Mouse (Mus musculus): ENCODE data around the gene Icam2. TPM values are rescaled to one million over a fixed set of nuclear protein-coding genes. Genes with fewer than 3 reads are reported as not detected.
"Not testable (repeated sequence)": the region's sequence is repeated elsewhere in the genome, so short reads cannot be mapped to it uniquely, and the experiment has no call there.

The Icam2 gene
- polyA plus RNA-seq, 1 experiment from 2014 or later: 26.2 TPM

GRCm38 (mm10) chr11:106416331-106416730, 28.5 kb upstream of the Icam2 start:
- H3K27me3 ChIP-seq: no peaks in the 10 kb centered on the region
- H3K9ac ChIP-seq: no peak overlapping the region
- H3K36me3 ChIP-seq: peaks cover 20% of the 10 kb centered on the region
- H3K4me2 ChIP-seq: no peak overlapping the region
- WGBS: 80% methylated on average over 3 of the region's 3 CpGs
- no peaks in the 10 kb centered on the region for H3K4me1 ChIP-seq
- no peak overlapping the region for H3K4me3 ChIP-seq
- no peaks in the 10 kb centered on the region for H3K9me3 ChIP-seq
- H3K27ac ChIP-seq: 0 out of 2 replicates have a peak overlapping the region, but pooled peaks have one; percentile 5
- no peak for ATAC-seq (ENCODE audit: insufficient number of reproducible peaks, insufficient read depth, low FRiP score, low TSS enrichment, low read depth)

- Histone ChIP-seq H3K9me3 (no peaks in the 10 kb centered on the region), H3K27me3 (no peaks in the 10 kb centered on the region), H3K4me3 (no peak overlapping the region), H3K9ac (no peak overlapping the region), H3K4me2 (no peak overlapping the region), H3K36me3 (peaks cover 34% of the 10 kb centered on the region), H3K27ac (no peak overlapping the region), H3K4me1 (no peaks in the 10 kb centered on the region)
- ATAC-seq (ENCODE audit: insufficient number of reproducible peaks, insufficient read depth, low FRiP score, low TSS enrichment, low read depth): no peak
- whole genome bisulfite sequencing: 92% methylated on average over 3 of the region's 3 CpGs
These were observed 24.9 kb upstream of the Icam2 start for GRCm38 (mm10) chr11:106412641-106413360.

GRCm38 (mm10) chr11:106411157-106411556, 23.3 kb upstream of the Icam2 start:
- no peak overlapping the region for H3K4me3 ChIP-seq
- WGBS: 80% methylated on average over 2 of the region's 2 CpGs
- no peaks in the 10 kb centered on the region for H3K27me3 ChIP-seq
- H3K27ac ChIP-seq: no peak overlapping the region
- peaks cover 45% of the 10 kb centered on the region for H3K36me3 ChIP-seq
- ATAC-seq (ENCODE audit: insufficient number of reproducible peaks, insufficient read depth, low FRiP score, low TSS enrichment, low read depth): no peak
- H3K4me1 ChIP-seq: no peaks in the 10 kb centered on the region
- H3K4me2 ChIP-seq: no peak overlapping the region
- H3K9me3 ChIP-seq: no peaks in the 10 kb centered on the region
- no peak overlapping the region for H3K9ac ChIP-seq

- no peak for ATAC-seq (ENCODE audit: insufficient number of reproducible peaks, insufficient read depth, low FRiP score, low TSS enrichment, low read depth)
- no peaks in the 10 kb centered on the region for H3K27me3 ChIP-seq
- no peak overlapping the region for H3K27ac ChIP-seq
- no peak overlapping the region for H3K4me2 ChIP-seq
- no peaks in the 10 kb centered on the region for H3K9me3 ChIP-seq
- 77% methylated on average over 3 of the region's 3 CpGs for WGBS
- H3K4me1 ChIP-seq: no peaks in the 10 kb centered on the region
- no peak overlapping the region for H3K4me3 ChIP-seq
- peaks cover 48% of the 10 kb centered on the region for H3K36me3 ChIP-seq
- no peak overlapping the region for H3K9ac ChIP-seq
These were observed 22.6 kb upstream of the Icam2 start for GRCm38 (mm10) chr11:106410507-106410906.

GRCm38 (mm10) chr11:106410011-106410410, 22.1 kb upstream of the Icam2 start:
- WGBS: 58% methylated on average over 4 of the region's 4 CpGs
- H3K4me3 ChIP-seq: no peak overlapping the region
- no peak overlapping the region for H3K27ac ChIP-seq
- no peak overlapping the region for H3K4me2 ChIP-seq
- no peaks in the 10 kb centered on the region for H3K27me3 ChIP-seq
- no peak overlapping the region for H3K9ac ChIP-seq
- H3K4me1 ChIP-seq: no peaks in the 10 kb centered on the region
- peaks cover 53% of the 10 kb centered on the region for H3K36me3 ChIP-seq
- H3K9me3 ChIP-seq: no peaks in the 10 kb centered on the region
- ATAC-seq (ENCODE audit: insufficient number of reproducible peaks, insufficient read depth, low FRiP score, low TSS enrichment, low read depth): no peak

- Histone ChIP-seq H3K27me3 (no peaks in the 10 kb centered on the region), H3K4me2 (no peak overlapping the region), H3K36me3 (peaks cover 52% of the 10 kb centered on the region), H3K27ac (no peak overlapping the region), H3K4me3 (no peak overlapping the region), H3K9ac (no peak overlapping the region), H3K4me1 (no peaks in the 10 kb centered on the region), H3K9me3 (no peaks in the 10 kb centered on the region)
- WGBS: 89% methylated on average over 8 of the region's 8 CpGs
- no peak for ATAC-seq (ENCODE audit: insufficient number of reproducible peaks, insufficient read depth, low FRiP score, low TSS enrichment, low read depth)
These were observed 10.6 kb upstream of the Icam2 start for GRCm38 (mm10) chr11:106398481-106398880.

- H3K27me3 ChIP-seq: no peaks in the 10 kb centered on the region
These were observed 9.8 kb upstream of the Icam2 start for GRCm38 (mm10) chr11:106397656-106398055.

GRCm38 (mm10) chr11:106394055-106394454, 6.2 kb upstream of the Icam2 start:
- not testable (repeated sequence) for ATAC-seq (ENCODE audit: insufficient number of reproducible peaks, insufficient read depth, low FRiP score, low TSS enrichment, low read depth); H3K9ac ChIP-seq; H3K4me1 ChIP-seq; H3K4me2 ChIP-seq; H3K9me3 ChIP-seq; H3K27ac ChIP-seq; H3K27me3 ChIP-seq; H3K4me3 ChIP-seq
- 70% methylated on average over 2 of the region's 2 CpGs for whole genome bisulfite sequencing
- H3K36me3 ChIP-seq: peaks cover 17% of the 10 kb centered on the region

More at GRCm38 (mm10) chr11:106397656-106398055, 9.8 kb upstream of the Icam2 start:
- 86% methylated on average over 3 of the region's 3 CpGs for WGBS
- H3K4me2 ChIP-seq: no peak overlapping the region
- H3K9me3 ChIP-seq: no peaks in the 10 kb centered on the region
- no peaks in the 10 kb centered on the region for H3K4me1 ChIP-seq
- peaks cover 44% of the 10 kb centered on the region for H3K36me3 ChIP-seq
- no peak overlapping the region for H3K4me3 ChIP-seq
- H3K27ac ChIP-seq: no peak overlapping the region
- ATAC-seq (ENCODE audit: insufficient number of reproducible peaks, insufficient read depth, low FRiP score, low TSS enrichment, low read depth): no peak
- no peak overlapping the region for H3K9ac ChIP-seq

- no peak overlapping the region for H3K27ac ChIP-seq
- WGBS: 37% methylated on average over 4 of the region's 4 CpGs
- no peak for ATAC-seq (ENCODE audit: insufficient number of reproducible peaks, insufficient read depth, low FRiP score, low TSS enrichment, low read depth)
These were observed 5.4 kb upstream of the Icam2 start for GRCm38 (mm10) chr11:106393331-106393616.

GRCm38 (mm10) chr11:106392597-106393330, 4.9 kb upstream of the Icam2 start:
- no peak for ATAC-seq (ENCODE audit: insufficient number of reproducible peaks, insufficient read depth, low FRiP score, low TSS enrichment, low read depth)
- Histone ChIP-seq H3K9me3 (no peaks in the 10 kb centered on the region), H3K4me1 (peaks cover 12% of the 10 kb centered on the region), H3K27me3 (no peaks in the 10 kb centered on the region), H3K4me2 (no peak overlapping the region), H3K27ac (no peak overlapping the region), H3K4me3 (no peak overlapping the region), H3K9ac (no peak overlapping the region), H3K36me3 (peaks cover 4% of the 10 kb centered on the region; the same call in 1 of the 2 replicates)
- WGBS: 64% methylated on average over 7 of the region's 7 CpGs

More at GRCm38 (mm10) chr11:106393331-106393616, 5.4 kb upstream of the Icam2 start:
- no peak overlapping the region for H3K9ac ChIP-seq
- no peaks in the 10 kb centered on the region for H3K27me3 ChIP-seq
- no peaks in the 10 kb centered on the region for H3K9me3 ChIP-seq
- no peak overlapping the region for H3K4me3 ChIP-seq
- H3K4me1 ChIP-seq: peaks cover 10% of the 10 kb centered on the region
- H3K4me2 ChIP-seq: no peak overlapping the region
- H3K36me3 ChIP-seq: peaks cover 9% of the 10 kb centered on the region

- H3K36me3 ChIP-seq: no peaks in the 10 kb centered on the region
- no peak overlapping the region for H3K4me2 ChIP-seq
- H3K27ac ChIP-seq: no peak overlapping the region
- H3K4me3 ChIP-seq: no peak overlapping the region
- H3K9me3 ChIP-seq: no peaks in the 10 kb centered on the region
- H3K4me1 ChIP-seq: peaks cover 12% of the 10 kb centered on the region
- no peak overlapping the region for H3K9ac ChIP-seq
- 28% methylated on average over 6 of the region's 6 CpGs for WGBS
- no peak for ATAC-seq (ENCODE audit: insufficient number of reproducible peaks, insufficient read depth, low FRiP score, low TSS enrichment, low read depth)
- no peaks in the 10 kb centered on the region for H3K27me3 ChIP-seq
These were observed 3.8 kb upstream of the Icam2 start for GRCm38 (mm10) chr11:106391546-106392188.

GRCm38 (mm10) chr11:106390757-106391156, 2.9 kb upstream of the Icam2 start:
- Histone ChIP-seq H3K4me3 (no peak overlapping the region), H3K4me2 (no peak overlapping the region), H3K4me1 (peaks cover 12% of the 10 kb centered on the region), H3K27ac (no peak overlapping the region), H3K9me3 (no peaks in the 10 kb centered on the region), H3K27me3 (no peaks in the 10 kb centered on the region), H3K36me3 (no peaks in the 10 kb centered on the region), H3K9ac (no peak overlapping the region)
- 56% methylated on average over 3 of the region's 3 CpGs for WGBS
- no peak for ATAC-seq (ENCODE audit: insufficient number of reproducible peaks, insufficient read depth, low FRiP score, low TSS enrichment, low read depth)

Measured in embryonic facial prominence, embryonic 13.5 days (tissue).